Mouse (Mus musculus): ENCODE results near the gene C2cd2.
A peak's percentile ranks its signal among the peaks of the same experiment; 100 is the strongest.

Gene C2cd2

GRCm38 (mm10) chr16:97941844-97942243 lies 20.6 kb downstream of the C2cd2 start:
- DNase-seq = no peak

DNA sequence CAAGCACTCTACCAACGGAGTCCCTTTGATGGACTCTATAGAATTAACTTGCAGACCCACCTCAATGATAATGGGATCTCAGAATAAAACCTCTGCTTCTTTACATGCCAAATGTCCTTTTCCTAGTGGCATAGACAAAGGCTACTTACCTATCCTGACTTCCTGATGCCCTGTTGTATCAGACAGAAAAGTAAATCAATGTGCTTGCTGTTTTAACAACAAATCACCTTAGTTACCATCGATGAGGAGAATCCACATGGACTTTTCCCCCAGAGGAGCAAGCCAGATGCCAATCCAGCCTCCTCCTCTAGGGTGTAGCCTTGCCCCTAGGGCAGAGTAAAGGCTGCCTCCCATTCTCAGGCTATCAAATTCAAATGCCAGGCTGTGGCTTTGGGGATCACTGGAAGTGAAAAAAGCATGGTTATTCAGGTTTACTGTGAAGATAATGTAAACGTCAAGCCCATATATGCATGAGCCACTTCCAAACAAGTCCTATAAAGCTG lies 21.9 kb downstream of the C2cd2 start:
- no peak for DNase-seq

DNA sequence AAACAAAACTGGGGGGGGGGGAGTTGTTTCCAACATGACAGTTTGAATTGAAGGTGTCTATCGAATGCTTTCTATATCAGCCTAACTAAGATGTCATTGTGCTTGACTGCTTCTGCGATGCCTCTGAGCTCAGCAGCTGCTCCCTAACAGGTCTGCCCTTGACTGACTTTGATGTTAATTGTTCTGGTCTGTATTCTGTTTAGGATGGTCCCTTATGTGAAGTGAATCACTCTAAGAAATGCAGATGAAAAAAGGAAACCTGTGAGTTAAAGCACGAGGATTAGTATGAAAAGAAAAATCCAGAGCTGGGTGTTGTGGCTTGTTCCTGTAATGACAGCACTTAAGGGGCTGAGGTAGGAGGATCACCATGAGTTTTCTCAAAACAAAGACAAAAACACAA lies 26.6 kb downstream of the C2cd2 start:
- DNase-seq = no peak

- peak in 1 of 2 experiments; percentile 43 for DNase-seq
Measured at GRCm38 (mm10) chr16:97930231-97930630, 32.2 kb downstream of the C2cd2 start.

GRCm38 (mm10) chr16:97929520-97929919 lies 32.9 kb downstream of the C2cd2 start:
- peak; percentile 69 to 73 for DNase-seq

DNA sequence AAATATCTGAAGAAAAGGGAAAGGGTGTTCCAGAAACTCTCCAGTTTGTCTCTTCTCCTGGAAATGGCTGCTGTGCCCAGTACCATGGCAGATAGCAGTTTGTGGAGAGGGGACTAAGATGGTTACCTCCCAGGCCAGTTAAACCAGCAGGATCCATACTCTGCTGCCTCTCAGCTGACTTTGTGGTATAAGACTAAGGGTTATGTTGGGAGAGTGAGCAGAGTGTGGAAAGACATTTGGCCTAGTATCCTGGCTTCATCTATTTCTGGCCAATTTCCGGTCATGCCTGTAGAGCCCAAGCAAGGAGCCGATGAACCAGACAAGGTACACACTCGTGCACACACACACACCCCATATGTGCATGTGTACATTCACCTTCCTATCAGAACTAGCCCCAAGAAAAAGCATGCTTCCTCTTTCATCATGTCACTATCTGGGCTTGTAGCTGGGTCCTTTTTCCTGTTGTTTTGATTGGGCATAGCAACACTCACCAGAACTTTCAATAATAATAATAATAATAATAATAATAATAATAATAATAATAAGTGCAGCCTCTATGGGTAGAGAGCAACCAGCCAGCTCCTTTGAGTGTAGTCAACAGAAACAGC lies 35.0 kb downstream of the C2cd2 start:
- DNase-seq = no peak

DNA sequence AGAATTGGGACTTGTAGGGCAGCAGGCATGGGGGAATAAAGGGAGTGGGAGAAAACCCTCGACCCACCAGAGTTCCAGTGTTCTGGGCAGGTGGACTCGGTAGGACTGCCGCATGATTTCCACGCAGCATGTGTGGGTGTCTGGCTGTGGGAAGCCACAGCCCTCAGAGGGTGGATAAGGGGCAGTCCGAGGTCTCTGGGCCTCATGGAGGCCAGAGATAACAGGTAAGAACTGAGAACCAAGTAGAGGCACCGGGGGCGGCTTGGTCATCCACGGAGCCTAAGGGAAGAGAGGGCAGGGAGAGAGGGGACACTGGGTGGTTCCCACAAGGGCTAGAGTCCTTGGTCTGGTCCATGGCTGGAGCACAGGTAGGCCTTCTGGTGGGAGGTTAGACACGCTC lies 36.0 kb downstream of the C2cd2 start:
- no peak for DNase-seq

- no peak for DNase-seq
Measured at GRCm38 (mm10) chr16:97925760-97926159, 36.6 kb downstream of the C2cd2 start.

GRCm38 (mm10) chr16:97923700-97924099 lies 38.7 kb downstream of the C2cd2 start:
- DNase-seq = no peak

- no peak for DNase-seq
Measured at GRCm38 (mm10) chr16:97922779-97923126, 39.6 kb downstream of the C2cd2 start.

DNA sequence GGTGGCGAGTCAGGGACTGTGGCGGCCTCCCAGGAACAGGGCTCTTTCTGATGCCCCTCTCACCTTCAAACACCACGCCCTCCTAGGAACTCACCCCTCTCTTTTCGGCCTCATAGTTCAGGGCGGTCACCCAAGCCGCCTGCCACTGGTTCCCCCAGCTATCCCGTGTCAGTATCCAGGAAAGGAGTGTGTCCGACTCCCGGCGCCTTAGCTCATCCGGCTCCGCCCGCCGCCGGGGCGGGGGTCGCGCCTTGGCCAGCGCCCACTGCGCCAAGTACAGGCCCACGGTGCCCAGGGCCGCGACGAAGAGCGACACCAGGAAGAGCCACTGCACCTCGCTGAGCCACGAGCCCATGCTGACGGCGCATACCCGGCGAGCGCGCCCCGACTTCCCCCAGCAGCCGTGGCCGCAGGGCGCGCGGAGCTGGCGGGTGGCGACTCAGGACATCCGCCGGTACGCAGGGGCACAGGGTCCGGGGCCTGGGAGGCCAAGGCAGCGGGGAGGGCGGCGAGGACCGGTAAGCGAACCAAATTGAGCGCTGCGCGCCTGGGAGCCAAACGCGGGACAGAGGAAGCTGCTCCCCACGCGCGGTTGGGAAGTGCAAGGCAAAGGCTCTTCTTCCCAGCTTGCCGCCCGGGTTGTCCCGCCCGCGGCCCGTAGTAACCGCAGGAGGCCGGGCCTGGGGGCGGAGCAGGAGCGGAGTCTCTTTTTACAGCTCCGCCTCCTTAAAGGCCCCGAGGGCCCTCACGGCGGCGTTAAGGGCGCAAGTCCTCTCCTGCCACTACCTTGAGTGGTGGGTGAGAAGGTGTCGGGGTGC lies 40.2 kb downstream of the C2cd2 start:
- DNase-seq = peak; percentile 91 to 96

DNA sequence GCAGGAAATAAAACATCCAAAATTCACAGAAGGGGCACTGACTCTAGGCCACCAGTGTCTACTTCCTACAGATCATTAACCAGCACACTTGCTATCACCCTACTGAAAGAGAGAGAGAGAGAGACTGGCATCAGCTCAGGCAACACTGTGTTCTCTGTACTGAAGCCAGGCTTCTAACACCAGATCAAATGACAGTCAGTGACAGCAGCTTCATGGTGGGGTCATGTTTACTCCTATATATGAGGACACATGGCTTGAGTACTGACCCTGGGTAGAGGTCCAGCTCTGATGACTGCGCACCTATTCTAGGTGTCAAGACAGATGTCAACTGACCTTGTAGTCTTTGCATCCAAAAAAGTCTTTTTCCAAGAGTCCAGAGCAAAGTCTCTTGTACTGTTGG lies 41.8 kb downstream of the C2cd2 start:
- DNase-seq = peak in 1 of 2 experiments; percentile 21

GRCm38 (mm10) chr16:97919793-97920192 lies 42.6 kb downstream of the C2cd2 start:
- DNase-seq = no peak

DNA sequence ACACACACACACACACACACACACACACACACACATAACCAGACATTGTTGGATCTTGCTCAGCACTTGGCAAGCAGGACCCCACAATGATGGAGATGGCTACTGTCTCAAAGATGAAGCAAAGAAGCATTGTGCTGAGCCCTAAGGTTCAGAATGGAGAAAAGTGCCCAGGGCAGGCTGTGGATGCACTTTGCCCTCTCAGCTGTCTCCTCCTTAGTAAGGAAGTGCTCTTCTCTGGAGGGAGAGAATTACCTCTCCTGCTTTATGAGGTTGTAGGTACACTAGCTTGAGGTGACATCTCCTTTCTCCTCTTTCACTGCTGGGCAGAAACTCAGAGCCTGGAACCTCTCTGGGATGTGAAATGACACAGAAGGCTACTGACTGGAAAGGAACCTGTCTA lies 49.5 kb downstream of the C2cd2 start:
- peak; percentile 33 to 37 for DNase-seq

DNA sequence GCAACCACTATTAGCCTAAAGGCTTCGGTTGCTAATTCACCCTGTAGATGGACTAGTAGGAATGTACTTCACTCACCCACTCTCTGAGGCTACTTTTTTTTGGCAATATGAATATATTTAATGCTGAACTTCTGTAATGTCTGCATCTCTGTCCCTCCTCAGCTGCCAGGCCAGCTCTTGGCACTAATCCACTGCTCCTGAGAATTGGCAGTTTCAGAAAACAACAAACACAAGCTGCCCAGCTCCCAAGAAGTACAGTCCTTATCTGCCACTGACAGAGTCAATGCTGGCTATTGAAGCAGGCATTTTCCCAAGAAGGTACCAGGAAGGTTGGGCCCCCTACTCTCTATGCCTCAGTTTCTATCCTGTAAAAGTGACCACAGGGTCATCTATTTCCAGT lies 53.0 kb downstream of the C2cd2 start:
- no peak for DNase-seq

DNA sequence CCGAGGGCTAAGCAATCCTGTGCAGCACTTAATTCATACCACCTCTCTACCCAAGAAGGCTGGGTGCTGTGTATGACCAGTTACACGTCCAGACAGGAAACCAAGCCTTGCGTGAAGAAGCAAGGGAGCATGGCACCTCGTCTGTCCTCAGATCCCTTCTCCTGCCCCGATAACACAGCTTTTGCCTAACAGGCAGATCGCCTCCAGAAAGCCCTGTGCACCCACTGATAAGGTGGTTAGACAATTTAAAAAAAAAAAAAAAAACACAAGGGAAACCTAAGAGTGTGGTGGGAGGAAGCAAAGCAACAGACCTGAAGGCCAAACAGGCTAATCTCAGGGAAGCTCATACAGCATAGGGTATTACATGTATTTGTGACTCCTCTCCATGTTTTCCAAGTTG lies 54.9 kb downstream of the C2cd2 start:
- DNase-seq = no peak

DNA sequence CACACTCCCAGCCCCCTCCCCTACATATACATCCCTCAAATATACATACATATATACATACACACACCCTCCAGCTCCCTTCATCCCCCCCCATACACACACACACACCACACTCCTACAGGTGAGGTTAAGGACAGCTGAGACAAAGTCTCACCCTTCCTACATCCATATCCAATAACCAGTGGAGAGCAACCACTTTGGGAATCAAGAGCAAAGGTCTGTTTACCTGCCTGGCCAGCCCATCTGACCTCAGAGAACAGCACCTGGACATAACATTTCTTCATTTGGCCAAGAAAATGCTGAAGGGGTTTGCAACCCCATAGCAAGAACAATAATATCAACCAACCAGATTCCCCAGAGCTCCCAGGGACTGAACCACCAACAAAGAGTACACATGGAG lies 56.1 kb downstream of the C2cd2 start:
- DNase-seq = no peak

DNA sequence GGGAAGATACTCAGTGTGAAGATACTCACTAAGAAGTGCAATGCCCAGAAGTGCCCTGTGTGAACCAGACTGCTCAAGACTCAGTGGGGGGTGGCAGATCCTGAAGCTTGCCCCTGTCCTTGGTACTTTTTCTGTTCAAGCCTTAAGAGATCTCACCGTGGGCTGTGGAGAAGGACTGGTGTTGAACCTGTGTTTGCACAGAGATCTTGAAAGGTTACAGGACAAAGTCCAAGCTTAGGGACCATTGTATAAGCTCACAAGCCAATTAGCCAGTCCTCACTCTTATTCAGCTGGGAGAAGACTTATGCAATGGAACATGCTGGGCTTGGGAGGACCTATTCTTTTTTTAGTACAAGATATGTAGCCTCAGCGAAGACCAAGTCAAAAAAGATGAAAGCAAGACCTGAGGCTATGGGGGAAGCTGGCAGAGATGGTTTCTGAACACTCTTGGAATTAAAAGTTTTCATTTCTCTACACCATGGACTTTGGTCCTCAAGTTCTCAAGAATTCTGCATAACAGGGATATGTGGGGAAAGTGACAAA lies 56.9 kb downstream of the C2cd2 start:
- no peak for DNase-seq

DNA sequence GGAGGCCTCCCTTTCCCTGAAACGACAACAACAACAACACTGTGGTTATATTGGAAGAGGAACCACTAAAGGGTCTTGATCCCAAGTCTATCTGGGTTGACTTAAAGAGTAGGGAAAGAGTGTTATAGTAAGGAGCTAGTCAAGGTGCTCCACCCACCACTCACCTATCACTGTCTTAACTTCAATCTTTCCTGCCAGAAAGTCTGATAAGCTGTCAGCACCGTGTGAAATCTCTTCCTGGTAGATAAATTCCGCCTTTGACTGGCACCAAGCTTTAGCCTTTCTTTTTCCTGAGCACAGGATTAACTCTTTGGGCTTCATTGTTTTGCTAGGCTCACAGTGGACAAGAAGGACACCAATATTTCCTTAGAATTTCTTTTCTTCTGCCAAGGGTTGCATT lies 58.4 kb downstream of the C2cd2 start:
- DNase-seq = no peak

GRCm38 (mm10) chr16:97897346-97898024 lies 64.9 kb downstream of the C2cd2 start:
- peak; percentile 62 to 82 for DNase-seq

- DNase-seq = no peak
Measured at GRCm38 (mm10) chr16:97887762-97888161, 74.6 kb downstream of the C2cd2 start.

DNA sequence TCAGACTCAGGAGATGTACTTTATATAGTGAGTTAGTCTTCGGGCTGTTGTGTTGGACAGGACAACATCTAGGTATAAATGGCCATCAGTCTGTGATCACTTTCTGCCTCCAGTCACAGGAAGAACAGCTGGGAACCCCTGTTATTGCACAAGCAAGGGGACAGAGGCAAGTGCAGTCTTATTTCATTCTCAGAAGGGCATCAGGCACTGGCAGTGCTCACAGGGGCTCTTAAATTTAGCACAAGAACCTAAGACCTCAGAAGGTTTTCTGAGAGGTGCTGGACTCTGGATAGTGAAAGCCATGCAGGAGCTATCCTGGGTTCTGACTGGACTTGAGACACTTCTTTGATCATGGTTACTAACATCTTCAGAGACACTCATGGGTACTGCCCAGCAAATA lies 78.7 kb downstream of the C2cd2 start:
- DNase-seq = no peak

DNA sequence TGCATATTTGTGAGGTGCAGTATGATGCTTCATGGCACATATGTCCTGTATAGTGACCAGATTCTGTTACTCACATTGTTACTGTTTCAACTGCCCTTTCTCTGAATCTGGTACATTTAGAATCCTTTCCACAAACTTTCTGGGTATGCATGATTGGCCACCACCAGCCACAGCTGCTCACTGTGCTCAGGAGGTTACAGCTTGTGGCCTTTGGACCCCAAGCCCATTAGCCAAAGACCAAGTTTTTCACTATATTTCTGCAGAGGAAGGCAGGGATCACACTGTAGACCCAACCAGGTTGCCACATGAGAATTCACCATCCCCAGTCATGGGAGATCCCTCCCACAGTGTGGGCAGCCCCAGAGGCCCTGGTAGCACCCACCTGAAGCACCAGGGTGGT lies 79.5 kb downstream of the C2cd2 start:
- peak; percentile 43 to 58 for DNase-seq

DNA sequence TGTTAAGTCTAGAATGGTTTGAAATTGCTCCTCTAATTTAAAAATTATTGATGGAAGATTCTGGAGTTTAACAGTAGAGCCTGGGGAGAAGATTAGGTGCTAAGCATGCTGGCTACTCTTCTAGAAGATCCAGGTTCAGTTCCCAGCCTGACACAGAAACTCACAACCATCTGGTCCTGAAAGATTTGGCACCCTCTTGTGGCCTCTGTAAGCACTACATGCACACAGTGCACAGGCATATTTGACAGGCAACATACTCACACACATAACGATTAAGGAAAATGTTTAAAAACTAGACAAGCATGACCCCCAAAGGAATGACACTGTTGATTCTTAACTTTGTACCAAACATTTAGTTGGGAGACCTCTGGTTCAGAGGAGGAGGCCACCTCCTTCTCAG lies 83.3 kb downstream of the C2cd2 start:
- peak; percentile 50 to 86 for DNase-seq
